Mouse (Mus musculus): Measurements from ENCODE around the gene Slc24a4.

GRCm38 (mm10) chr12:102250316-102250715 is 121.8 kb downstream of the Slc24a4 start:
- TF ChIP-seq CTCF (IDR thresholded peaks at IDR 0.05; ENCODE audit: low read depth, low read length) (no peak), EP300 (IDR thresholded peaks at IDR 0.05; ENCODE audit: insufficient read depth, low read depth, low read length) (no peak)
